Mouse (Mus musculus): ENCODE data around the gene Nsun4. TPM values are rescaled to one million over a fixed set of nuclear protein-coding genes. Genes with fewer than 3 reads are reported as not detected.

Nsun4 gene
- polyA plus RNA-seq, 1 experiment = 12.0 TPM

DNA sequence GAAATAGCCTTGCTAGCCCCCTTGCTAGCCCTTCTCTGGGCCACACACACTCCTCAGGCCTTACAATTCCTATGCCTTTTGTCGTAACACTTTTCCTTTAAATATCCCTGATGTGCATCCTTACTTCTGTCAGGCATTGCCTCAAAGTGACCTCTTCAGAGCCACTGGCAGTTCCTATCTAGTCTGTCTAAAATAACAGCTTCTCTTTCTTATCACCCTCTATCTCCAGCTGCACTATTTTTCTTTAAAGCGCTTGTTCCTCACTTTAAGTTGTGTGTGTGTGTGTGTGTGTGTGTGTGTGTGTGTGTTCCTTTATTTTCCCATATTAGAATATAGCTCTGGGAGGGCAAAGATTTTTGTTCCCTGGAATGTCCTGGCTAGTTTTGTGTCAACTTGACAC is 7.1 kb downstream of the Nsun4 start:
- H3ac ChIP-seq (ENCODE audit: control insufficient read depth, insufficient read length, low read depth) = no peak overlapping the region
- H3K79me3 ChIP-seq (ENCODE audit: low read depth) = no peaks in the 10 kb centered on the region
- TF ChIP-seq USF1 (IDR thresholded peaks at IDR 0.05; ENCODE audit: low read depth) (no peak), MYOD1 (IDR thresholded peaks at IDR 0.05; ENCODE audit: control insufficient read depth, insufficient read length, low read depth) (no peak), MAX (IDR thresholded peaks at IDR 0.05) (no peak), MYOG (IDR thresholded peaks at IDR 0.05; ENCODE audit: control insufficient read depth, extremely low read depth, insufficient read length) (no peak), FOSL1 (IDR thresholded peaks at IDR 0.05; ENCODE audit: insufficient read depth, low read length, poor library complexity, severe bottlenecking) (no peak), CTCF (IDR thresholded peaks at IDR 0.05; ENCODE audit: control insufficient read depth, insufficient read depth, insufficient read length) (no peak), CEBPB (IDR thresholded peaks at IDR 0.05; ENCODE audit: low read depth) (no peak)
- H3K79me2 ChIP-seq (ENCODE audit: control insufficient read depth, insufficient read depth) = peaks cover under 1% of the 10 kb centered on the region
- H3K27me3 ChIP-seq (ENCODE audit: control insufficient read depth, insufficient read depth, insufficient read length) = no peaks in the 10 kb centered on the region
- H3K4me3 ChIP-seq (ENCODE audit: insufficient read depth, poor library complexity, severe bottlenecking) = no peak overlapping the region
- H3K36me3 ChIP-seq (ENCODE audit: control insufficient read depth, insufficient read depth) = peaks cover 21% of the 10 kb centered on the region

DNA sequence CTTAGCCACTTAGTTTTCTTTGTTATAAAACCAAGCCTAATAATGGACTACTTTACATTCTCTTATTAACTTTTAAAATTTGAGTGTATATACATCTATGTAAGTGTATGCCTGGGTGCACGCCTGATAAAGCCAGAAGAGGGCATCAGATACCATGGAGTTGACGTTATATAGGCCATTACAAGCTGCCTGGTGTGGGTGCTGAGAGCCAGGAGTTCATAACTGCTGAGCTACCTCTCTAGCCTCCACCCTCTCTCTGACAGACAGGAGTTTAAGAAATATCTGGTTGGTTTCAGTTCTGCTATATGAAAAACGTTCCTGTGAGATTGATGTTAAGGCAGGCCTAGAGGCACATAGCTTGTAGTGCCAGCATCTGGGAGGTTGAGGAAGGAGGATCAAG is 11.5 kb downstream of the Nsun4 start:
- no peak overlapping the region for H3K4me3 ChIP-seq (ENCODE audit: insufficient read depth, poor library complexity, severe bottlenecking)
- no peaks in the 10 kb centered on the region for H3K79me2 ChIP-seq (ENCODE audit: control insufficient read depth, insufficient read depth)
- TF ChIP-seq MYOG (IDR thresholded peaks at IDR 0.05; ENCODE audit: control insufficient read depth, extremely low read depth, insufficient read length) (no peak), USF1 (IDR thresholded peaks at IDR 0.05; ENCODE audit: low read depth) (no peak), CTCF (IDR thresholded peaks at IDR 0.05; ENCODE audit: control insufficient read depth, insufficient read depth, insufficient read length) (no peak), CEBPB (IDR thresholded peaks at IDR 0.05; ENCODE audit: low read depth) (no peak), MAX (IDR thresholded peaks at IDR 0.05) (no peak), MYOD1 (IDR thresholded peaks at IDR 0.05; ENCODE audit: control insufficient read depth, insufficient read length, low read depth) (no peak), FOSL1 (IDR thresholded peaks at IDR 0.05; ENCODE audit: insufficient read depth, low read length, poor library complexity, severe bottlenecking) (no peak)
- peaks cover 49% of the 10 kb centered on the region for H3K36me3 ChIP-seq (ENCODE audit: control insufficient read depth, insufficient read depth)
- no peaks in the 10 kb centered on the region for H3K27me3 ChIP-seq (ENCODE audit: control insufficient read depth, insufficient read depth, insufficient read length)
- no peaks in the 10 kb centered on the region for H3K79me3 ChIP-seq (ENCODE audit: low read depth)
- H3ac ChIP-seq (ENCODE audit: control insufficient read depth, insufficient read length, low read depth) = no peak overlapping the region

DNA sequence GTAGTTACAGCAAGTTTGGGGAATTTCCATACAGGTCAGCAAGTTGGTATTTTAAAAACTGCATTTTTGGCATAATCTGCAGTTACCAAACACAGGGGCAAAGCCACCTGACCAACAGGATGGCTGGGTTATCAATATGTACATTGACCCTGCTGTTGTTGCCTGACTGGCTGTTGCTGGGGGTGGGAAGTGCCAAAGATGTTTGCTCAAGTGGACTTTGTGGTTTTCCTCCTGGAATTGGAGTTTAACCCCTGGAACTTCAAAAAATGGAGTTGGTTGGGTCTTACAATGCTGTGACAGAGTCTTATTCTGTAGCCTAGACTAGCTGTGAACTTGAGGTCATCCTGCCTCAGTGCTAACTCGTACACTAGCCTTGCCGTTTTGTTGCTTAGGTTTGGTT is 13.2 kb downstream of the Nsun4 start:
- peaks cover 54% of the 10 kb centered on the region for H3K36me3 ChIP-seq (ENCODE audit: control insufficient read depth, insufficient read depth)
- no peak overlapping the region for H3ac ChIP-seq (ENCODE audit: control insufficient read depth, insufficient read length, low read depth)
- no peak overlapping the region for H3K4me3 ChIP-seq (ENCODE audit: insufficient read depth, poor library complexity, severe bottlenecking)

DNA sequence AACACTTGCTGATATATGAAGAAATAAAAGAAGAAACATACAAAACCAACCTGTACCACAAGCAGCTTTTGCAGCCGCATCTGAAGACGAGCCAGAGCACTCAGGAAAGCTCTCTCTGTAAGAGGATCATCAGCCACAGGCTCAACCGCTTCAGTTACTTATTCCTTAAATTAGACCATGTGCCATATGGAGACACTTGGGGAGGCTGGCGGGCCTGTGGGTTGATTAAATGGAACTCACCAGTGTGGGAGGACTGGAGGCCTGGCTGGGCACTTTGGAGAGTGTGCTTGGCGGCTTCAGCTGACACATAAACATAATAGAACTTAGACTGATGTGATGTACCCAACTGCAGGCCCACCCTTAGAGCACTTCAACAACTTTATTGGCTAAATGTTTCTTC is 20.3 kb downstream of the Nsun4 start:
- H3K4me3 ChIP-seq (ENCODE audit: insufficient read depth, poor library complexity, severe bottlenecking) = no peak overlapping the region
- no peaks in the 10 kb centered on the region for H3K27me3 ChIP-seq (ENCODE audit: control insufficient read depth, insufficient read depth, insufficient read length)
- H3K79me3 ChIP-seq (ENCODE audit: low read depth) = no peaks in the 10 kb centered on the region
- peaks cover 30% of the 10 kb centered on the region for H3K36me3 ChIP-seq (ENCODE audit: control insufficient read depth, insufficient read depth)
- TF ChIP-seq MYOD1 (IDR thresholded peaks at IDR 0.05; ENCODE audit: control insufficient read depth, insufficient read length, low read depth) = no peak
- no peaks in the 10 kb centered on the region for H3K79me2 ChIP-seq (ENCODE audit: control insufficient read depth, insufficient read depth)
- no peak overlapping the region for H3ac ChIP-seq (ENCODE audit: control insufficient read depth, insufficient read length, low read depth)

More for the DNA sequence above, 13.2 kb downstream of the Nsun4 start:
- Histone ChIP-seq H3K79me2 (ENCODE audit: control insufficient read depth, insufficient read depth) (no peaks in the 10 kb centered on the region), H3K79me3 (ENCODE audit: low read depth) (no peaks in the 10 kb centered on the region), H3K27me3 (ENCODE audit: control insufficient read depth, insufficient read depth, insufficient read length) (no peaks in the 10 kb centered on the region)
- TF ChIP-seq MAX (IDR thresholded peaks at IDR 0.05) (no peak), USF1 (IDR thresholded peaks at IDR 0.05; ENCODE audit: low read depth) (no peak), MYOD1 (IDR thresholded peaks at IDR 0.05; ENCODE audit: control insufficient read depth, insufficient read length, low read depth) (no peak)

DNA sequence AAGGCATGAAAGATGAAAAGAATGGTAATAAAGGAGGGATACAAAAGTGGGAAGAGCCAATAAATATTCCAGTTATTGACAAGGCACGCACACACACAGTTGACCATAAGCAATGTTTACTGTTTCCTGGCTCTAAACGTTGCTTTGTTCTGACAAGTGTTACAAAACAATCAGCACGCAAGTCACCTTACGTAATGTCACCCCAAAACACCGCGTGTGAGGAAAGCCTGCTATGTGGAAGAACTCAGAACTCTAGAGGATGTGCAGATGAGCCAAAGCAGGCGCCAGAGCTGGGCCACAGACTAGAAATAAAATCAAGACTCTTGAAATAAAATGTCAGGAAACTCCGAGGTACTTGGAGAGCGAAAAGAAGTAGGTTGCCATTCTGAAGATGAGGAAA is 20.8 kb downstream of the Nsun4 start:
- no peak for TF ChIP-seq MAX (IDR thresholded peaks at IDR 0.05)
- TF ChIP-seq MYOG (IDR thresholded peaks at IDR 0.05; ENCODE audit: control insufficient read depth, extremely low read depth, insufficient read length) = no peak
- no peak for TF ChIP-seq USF1 (IDR thresholded peaks at IDR 0.05; ENCODE audit: low read depth)
- TF ChIP-seq MYOD1 (IDR thresholded peaks at IDR 0.05; ENCODE audit: control insufficient read depth, insufficient read length, low read depth) = no peak
- no peak for TF ChIP-seq CTCF (IDR thresholded peaks at IDR 0.05; ENCODE audit: control insufficient read depth, insufficient read depth, insufficient read length)
- no peak for TF ChIP-seq FOSL1 (IDR thresholded peaks at IDR 0.05; ENCODE audit: insufficient read depth, low read length, poor library complexity, severe bottlenecking)
- TF ChIP-seq CEBPB (IDR thresholded peaks at IDR 0.05; ENCODE audit: low read depth) = no peak

DNA sequence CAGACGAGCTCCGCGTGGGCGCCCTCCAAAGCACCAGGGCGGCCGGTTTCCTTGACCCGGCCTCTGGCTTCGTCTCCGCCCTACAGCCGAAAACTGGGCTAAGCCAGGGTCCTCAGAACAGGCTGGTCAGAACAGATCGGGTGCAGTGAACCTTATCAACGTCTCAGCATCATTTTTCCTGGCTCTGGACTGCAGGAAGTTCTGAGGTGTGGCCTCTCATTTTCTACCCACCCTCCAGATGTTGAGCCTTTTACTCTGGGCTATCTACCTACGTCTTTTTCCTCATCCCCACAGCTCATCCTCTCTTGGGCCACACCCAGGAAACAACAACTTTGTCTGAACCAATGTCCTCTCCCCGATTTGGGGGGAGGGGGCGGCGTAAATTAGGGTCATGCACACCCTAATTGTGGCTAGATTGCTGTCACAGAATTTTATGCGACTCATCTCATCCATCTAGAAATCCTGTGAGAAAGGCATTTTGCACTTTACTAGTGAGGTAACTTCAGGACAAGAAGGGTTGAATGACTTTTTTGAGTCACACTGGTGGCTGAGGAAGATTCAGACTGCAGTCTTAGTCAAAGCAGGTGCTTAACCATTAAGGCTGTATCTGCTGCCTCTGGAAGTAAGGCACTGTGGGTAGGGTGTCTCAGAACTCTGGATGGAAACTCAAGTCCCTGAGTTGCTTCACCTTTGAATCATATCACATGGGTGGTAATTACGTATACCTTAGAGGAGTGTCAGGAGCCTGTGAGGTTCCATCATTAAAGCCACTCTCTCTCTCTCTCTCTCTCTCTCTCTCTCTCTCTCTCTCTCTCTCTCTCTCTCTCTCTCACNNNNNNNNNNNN is 35.6 kb downstream of the Nsun4 start, which contains the start of gene Faah:
TSS of gene Faah (minus strand) at position 25 of the 845 bp plus-strand sequence.
- Histone ChIP-seq H3ac (ENCODE audit: control insufficient read depth, insufficient read length, low read depth) (peak within 1 kb of the TSS; percentile 76), H3K79me3 (ENCODE audit: low read depth) (no peaks in the 10 kb centered on the region), H3K4me3 (ENCODE audit: insufficient read depth, poor library complexity, severe bottlenecking) (peak within 1 kb of the TSS; percentile 6)

More for the DNA sequence above, 20.8 kb downstream of the Nsun4 start:
- Histone ChIP-seq H3ac (ENCODE audit: control insufficient read depth, insufficient read length, low read depth) (no peak overlapping the region), H3K79me3 (ENCODE audit: low read depth) (no peaks in the 10 kb centered on the region), H3K27me3 (ENCODE audit: control insufficient read depth, insufficient read depth, insufficient read length) (no peaks in the 10 kb centered on the region), H3K36me3 (ENCODE audit: control insufficient read depth, insufficient read depth) (peaks cover 25% of the 10 kb centered on the region), H3K4me3 (ENCODE audit: insufficient read depth, poor library complexity, severe bottlenecking) (no peak overlapping the region), H3K79me2 (ENCODE audit: control insufficient read depth, insufficient read depth) (no peaks in the 10 kb centered on the region)

More for the DNA sequence above, 35.6 kb downstream of the Nsun4 start, which contains the start of gene Faah:
- Histone ChIP-seq H3K27me3 (ENCODE audit: control insufficient read depth, insufficient read depth, insufficient read length) (peaks cover 49% of the 10 kb centered on the region), H3K36me3 (ENCODE audit: control insufficient read depth, insufficient read depth) (no peaks in the 10 kb centered on the region), H3K79me2 (ENCODE audit: control insufficient read depth, insufficient read depth) (no peaks in the 10 kb centered on the region)
- TF ChIP-seq CEBPB (IDR thresholded peaks at IDR 0.05; ENCODE audit: low read depth) (no peak), CTCF (IDR thresholded peaks at IDR 0.05; ENCODE audit: control insufficient read depth, insufficient read depth, insufficient read length) (no peak), MAX (IDR thresholded peaks at IDR 0.05) (no peak), USF1 (IDR thresholded peaks at IDR 0.05; ENCODE audit: low read depth) (no peak), FOSL1 (IDR thresholded peaks at IDR 0.05; ENCODE audit: insufficient read depth, low read length, poor library complexity, severe bottlenecking) (no peak), MYOD1 (IDR thresholded peaks at IDR 0.05; ENCODE audit: control insufficient read depth, insufficient read length, low read depth) (no peak), MYOG (IDR thresholded peaks at IDR 0.05; ENCODE audit: control insufficient read depth, extremely low read depth, insufficient read length) (no peak)
